ENCODE assay signal across 17 mouse cellular contexts in genomic region chr8:70471856-70472255, GRCm38 (mm10). TPM values are rescaled to one million over a fixed set of nuclear protein-coding genes. Genes with fewer than 3 reads are reported as not detected.
DNase-seq lines count a peak whose midpoint lies in the region; ATAC-seq lines count a peak whose summit lies in the region.
"Had no signal": no experiment of that assay in that cellular context is flagged by ENCODE, and none has a peak within 500 bp of the region (broad histone marks: within the 10 kb centered on the region; RNA-seq: fewer than 3 reads in every experiment).

No protein-coding gene starts in this region.

- no peak for ATAC-seq in megakaryocyte-erythroid progenitor cell, adult 5-6 weeks (replicated peaks; ENCODE audit: low FRiP score, low TSS enrichment, poor library complexity, severe bottlenecking)
- ATAC-seq: forebrain, embryonic 14.5 days; intestine, embryonic 15.5 days had no signal

- DNase-seq in brain, adult 2 months (ENCODE audit: low read depth, low spot score) = peak; percentile 78
- peak; percentile 65 to 66 for DNase-seq in cerebellum, adult 18-20 months
- DNase-seq in cerebellum, adult 9-11 months = peak; percentile 75
- peak; percentile 65 to 67 for DNase-seq in cerebellum, postnatal 36 days
- no peak for DNase-seq in gastrocnemius, adult 18-20 months (ENCODE audit: low spot score)
- DNase-seq: adrenal gland, adult 2 months; adrenal gland, postnatal 25 days; embryo, embryonic 11 days; gastrocnemius, postnatal 10 days; heart, adult 2 months; heart, postnatal 14 days; kidney, adult 2 months had no signal

RNA-seq across cellular contexts. Expression of gene Klhl26, which starts 4.9 kb away (rescaled TPM):
- 1 to 10 TPM; 7.7 to 8.3 TPM for total RNA-seq in gastrocnemius, adult 18-20 months (2021)
- total RNA-seq in megakaryocyte-erythroid progenitor cell, adult 5-6 weeks (2014; fragmentation: Nextera tagmentation) = 8.4 and 9.5 TPM in 2 replicates
- 6.0 and 8.2 TPM in 2 replicates for total RNA-seq in megakaryocyte-erythroid progenitor cell, adult 5-6 weeks (2017)

RNA-seq across cellular contexts. Expression of gene Tmem59l, which starts 15.3 kb away (rescaled TPM):
- total RNA-seq in gastrocnemius, adult 18-20 months (2021) = not detected
- total RNA-seq in megakaryocyte-erythroid progenitor cell, adult 5-6 weeks (2014; fragmentation: Nextera tagmentation) = not detected in 2 replicates
- total RNA-seq in megakaryocyte-erythroid progenitor cell, adult 5-6 weeks (2017) = not detected in 2 replicates
- total RNA-seq: common myeloid progenitor, adult 5-6 weeks; gastrocnemius, postnatal 4 days; heart, adult 2 months; heart, postnatal 14 days had no signal

RNA-seq across cellular contexts. Expression of gene Crlf1, which starts 21.1 kb away (rescaled TPM):
- total RNA-seq in gastrocnemius, adult 18-20 months (2021) = 1 to 10 TPM; 2.8 to 2.9 TPM
- total RNA-seq in megakaryocyte-erythroid progenitor cell, adult 5-6 weeks (2014; fragmentation: Nextera tagmentation) = 0.30 and 2.3 TPM in 2 replicates
- not detected in 2 replicates for total RNA-seq in megakaryocyte-erythroid progenitor cell, adult 5-6 weeks (2017)
- total RNA-seq: common myeloid progenitor, adult 5-6 weeks had no signal

RNA-seq across cellular contexts. Expression of gene Crtc1, which starts 32.5 kb away (rescaled TPM):
- total RNA-seq in gastrocnemius, adult 18-20 months (2021) = 1 to 10 TPM; 7.7 to 8.4 TPM
- total RNA-seq in megakaryocyte-erythroid progenitor cell, adult 5-6 weeks (2014; fragmentation: Nextera tagmentation) = 15.6 and 21.7 TPM in 2 replicates
- total RNA-seq in megakaryocyte-erythroid progenitor cell, adult 5-6 weeks (2017) = 1.1 and 1.3 TPM in 2 replicates

RNA-seq across cellular contexts. Expression of gene Rex1bd, which starts 34.7 kb away (rescaled TPM):
- total RNA-seq in gastrocnemius, adult 18-20 months (2021) = 100 to 1,000 TPM; 170 TPM
- total RNA-seq in megakaryocyte-erythroid progenitor cell, adult 5-6 weeks (2014; fragmentation: Nextera tagmentation) = 53.5 and 57.0 TPM in 2 replicates
- 25.8 and 48.7 TPM in 2 replicates for total RNA-seq in megakaryocyte-erythroid progenitor cell, adult 5-6 weeks (2017)
